Mouse (Mus musculus) gastrocnemius, postnatal 36 days (tissue): ENCODE results near the gene Ptov1. TPM values are rescaled to one million over a fixed set of nuclear protein-coding genes. Genes with fewer than 3 reads are reported as not detected.
A peak's percentile ranks its signal among the peaks of the same experiment; 100 is the strongest.

Source experiments
- DNase-seq, 2 experiments: peaks; one replicate each; pipeline ENCODE4 v3.0.0; 2022
- intact Hi-C: fragments of 180-260 bp; cut with DNase I; formaldehyde crosslinking; loops from one replicate; pipeline ENCODE4 v1.15.1; 2025
- long read RNA-seq, 2 experiments: library from polyadenylated mRNA; stranded (forward); transcript quantifications; one replicate each; pipeline ENCODE4 v2.0.0; 2021
- total RNA-seq, 2 experiments: library from RNA; stranded (reverse); gene quantifications; 2 replicates each; pipeline ENCODE4 v1.2.3; 2021

Gene Ptov1
- 100 to 1,000 TPM; 129 to 153 TPM for total RNA-seq
- long read RNA-seq, experiment 1, transcript Ptov1-201 (12 exons, 1,883 nt): major isoform, 47 of 156 reads
- long read RNA-seq, experiment 1, partial matches to known transcripts: 10 of 156 reads
- long read RNA-seq, experiment 1, other reads (novel, unspliced or antisense): 95 of 156 reads
- long read RNA-seq, experiment 2, transcript Ptov1-201 (12 exons, 1,883 nt): major isoform, 58 of 221 reads
- long read RNA-seq, experiment 2, partial matches to known transcripts: 21 of 221 reads
- long read RNA-seq, experiment 2, other reads (novel, unspliced or antisense): 140 of 221 reads

DNA sequence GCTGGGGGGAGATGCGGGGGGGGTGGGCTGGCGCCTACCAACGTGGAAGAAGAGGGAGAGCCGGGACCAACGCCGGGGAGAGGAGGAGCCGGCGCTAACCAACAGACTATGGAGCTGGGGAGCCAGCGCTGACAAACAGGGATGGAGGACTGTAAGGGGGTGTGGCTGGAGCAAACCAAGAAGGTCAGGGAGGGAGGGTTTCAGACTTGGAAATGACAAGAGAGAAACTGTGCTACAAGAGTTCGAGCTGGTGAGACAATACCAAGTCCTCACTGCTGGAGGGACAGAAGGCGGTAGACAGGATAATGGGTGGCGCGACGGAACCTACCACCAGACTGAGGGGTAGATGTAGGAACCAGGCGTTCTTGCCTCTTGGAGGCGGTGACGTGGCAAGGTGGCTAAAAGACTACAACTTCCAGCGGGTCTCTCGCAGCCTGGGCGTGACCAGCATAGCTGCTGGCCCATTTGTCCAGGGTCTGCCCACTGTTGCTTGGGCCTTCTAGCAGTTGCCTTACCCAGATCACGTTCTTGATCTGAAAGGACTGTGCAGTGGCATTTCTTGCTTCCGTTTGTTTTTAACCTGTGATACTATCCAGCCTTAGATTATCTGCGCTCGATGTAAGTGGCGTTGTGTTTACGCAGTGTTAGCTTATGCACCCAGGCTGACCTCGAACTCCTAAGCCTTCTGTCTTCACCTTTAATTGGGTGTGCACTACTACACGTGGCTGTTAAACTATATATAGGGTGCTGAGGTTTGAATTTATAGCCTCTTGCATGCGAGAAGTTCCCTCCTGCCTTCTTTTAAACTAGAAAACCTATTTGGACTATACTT lies at the start of gene Ptov1:
Ptov1 (minus strand) TSS at position 92 of the 832 bp plus-strand sequence.
- intact Hi-C loops: no loop called here
- DNase-seq: peak; percentile 88

- DNase-seq: no peak
- intact Hi-C loops: no loop called here
These were observed 49.5 kb upstream of the Ptov1 start for GRCm38 (mm10) chr7:44919127-44919526.

DNA sequence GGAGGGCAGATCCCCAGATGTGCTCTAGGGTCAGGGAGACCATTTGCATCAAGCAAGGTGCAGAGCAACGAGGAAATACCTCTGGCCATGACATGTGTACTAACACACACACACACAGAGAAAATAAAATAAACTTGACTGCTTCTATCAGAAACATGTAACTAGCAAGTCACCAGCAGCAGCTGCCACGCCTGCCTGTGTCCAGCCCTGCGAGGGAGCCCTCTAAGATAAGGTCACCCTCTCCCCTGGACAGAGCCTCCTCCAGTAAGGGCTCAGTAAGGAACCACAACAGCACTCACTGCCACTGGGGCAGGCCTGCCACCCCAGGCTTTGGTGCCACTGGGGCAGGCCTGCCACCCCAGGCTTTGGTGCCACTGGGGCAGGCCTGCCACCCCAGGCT lies 48.6 kb upstream of the Ptov1 start:
- intact Hi-C loops: no loop called here
- no peak for DNase-seq

- DNase-seq: no peak
- intact Hi-C loops: no loop called here
These were observed 47.3 kb upstream of the Ptov1 start for GRCm38 (mm10) chr7:44916881-44917280.

GRCm38 (mm10) chr7:44916191-44916590 lies 46.6 kb upstream of the Ptov1 start:
- intact Hi-C loops: no loop called here
- no peak for DNase-seq

DNA sequence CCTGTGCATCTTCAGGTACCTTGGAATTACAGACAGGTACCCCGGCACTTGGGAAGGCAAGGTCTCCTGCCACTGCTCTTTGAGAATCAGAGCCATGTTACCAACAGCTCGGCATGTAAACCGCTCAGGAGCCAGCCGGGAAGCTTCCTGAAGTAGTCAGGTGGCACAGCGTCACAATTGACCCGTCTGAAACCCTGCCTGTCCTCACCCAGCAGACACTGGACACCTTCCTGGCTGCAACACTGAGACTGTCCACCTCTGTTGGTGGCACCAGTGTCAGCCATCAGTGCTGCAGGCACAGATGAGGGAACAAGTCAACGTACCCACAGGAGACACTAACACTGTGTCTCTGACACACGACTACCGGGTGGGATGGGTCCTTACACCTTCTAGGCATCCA lies 45.7 kb upstream of the Ptov1 start:
- no peak for DNase-seq
- intact Hi-C loops: no loop called here

- no peak for DNase-seq
- intact Hi-C loops: no loop called here
These were observed 44.8 kb upstream of the Ptov1 start for GRCm38 (mm10) chr7:44914396-44914795.

DNA sequence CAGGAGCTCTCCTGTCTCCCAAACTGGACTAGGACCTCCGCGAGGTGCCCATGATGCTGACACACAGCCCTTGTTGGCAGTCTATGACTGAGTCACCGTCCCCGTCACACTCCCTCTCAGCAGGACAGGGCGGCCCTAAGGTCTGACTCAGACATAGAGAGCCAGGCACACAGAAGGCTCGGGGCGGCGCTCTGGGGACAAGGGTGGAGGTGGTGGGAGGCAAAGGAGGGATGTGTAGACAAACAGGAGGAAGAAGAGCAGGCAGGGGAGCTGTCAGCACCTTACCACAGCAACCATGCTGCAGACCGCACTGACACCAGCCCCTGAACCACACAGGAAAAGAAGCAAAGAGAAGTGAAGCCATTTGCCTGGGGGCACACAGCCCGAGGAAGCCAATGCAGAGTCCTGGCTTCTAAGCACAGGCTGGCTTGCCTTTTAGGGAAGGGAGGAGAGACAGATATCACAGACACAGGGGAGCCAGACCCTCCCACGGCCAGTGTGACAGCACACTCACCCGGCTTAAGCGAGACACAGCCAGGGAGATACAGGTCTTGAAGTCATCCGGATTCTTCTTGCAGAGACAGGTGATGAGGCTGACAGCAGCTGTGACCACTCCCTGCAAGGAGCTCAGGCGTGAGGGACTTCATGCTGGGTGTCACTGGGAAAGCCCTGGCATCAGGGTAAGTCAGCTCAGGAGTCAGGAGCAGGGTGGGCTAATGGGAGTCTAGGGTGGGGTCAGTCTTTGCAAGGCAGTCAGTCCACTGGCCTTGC lies 39.3 kb upstream of the Ptov1 start:
- DNase-seq: no peak
- intact Hi-C loops: no loop called here

DNA sequence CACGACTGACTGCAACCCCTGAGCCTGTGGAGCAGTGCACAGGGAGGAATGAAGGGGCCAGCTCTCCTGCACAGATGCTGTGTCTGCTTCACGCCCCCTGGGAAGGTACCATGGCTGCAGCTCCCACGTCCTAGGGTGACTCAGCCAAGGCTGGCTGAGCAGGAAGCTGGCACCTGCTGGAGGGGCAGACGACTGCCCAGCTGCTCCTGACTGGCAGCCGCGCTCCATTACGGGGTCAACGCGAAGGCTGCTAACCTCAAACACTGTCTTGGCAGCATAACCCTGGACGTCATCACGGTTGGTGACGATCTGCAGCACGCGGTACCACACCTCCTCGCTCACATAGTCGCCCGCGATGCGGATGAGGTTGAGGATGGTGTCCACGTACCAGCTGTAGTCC lies 35.8 kb upstream of the Ptov1 start:
- DNase-seq: peak in 1 of 2 experiments; percentile 4
- intact Hi-C loops: no loop called here

DNA sequence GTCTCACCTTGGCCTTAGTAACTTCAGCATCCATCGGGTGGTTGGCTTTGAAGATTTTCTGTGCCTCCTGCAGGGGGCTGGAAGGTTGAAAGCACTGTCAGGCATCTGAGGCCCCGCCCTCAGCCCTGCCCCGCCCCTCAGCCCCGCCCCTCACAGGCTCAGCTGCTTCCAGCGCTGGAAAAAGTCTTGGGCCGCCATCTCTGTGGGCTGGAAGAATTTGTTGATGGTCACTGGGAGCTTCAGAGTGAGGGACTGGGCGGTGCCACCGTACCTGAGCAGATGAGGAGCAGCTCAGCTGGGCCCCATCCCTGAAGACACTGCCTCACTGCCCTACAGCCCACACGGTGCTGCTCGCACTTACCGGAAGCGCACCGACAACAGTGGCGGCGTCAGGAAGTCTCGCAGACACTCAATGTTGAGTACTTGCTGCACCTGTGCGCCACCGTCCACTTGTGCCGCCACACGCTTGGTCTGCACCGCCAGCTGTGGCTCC lies 31.7 kb upstream of the Ptov1 start:
- intact Hi-C loops: no loop called here
- DNase-seq: no peak

GRCm38 (mm10) chr7:44900632-44901031 lies 31.0 kb upstream of the Ptov1 start:
- no peak for DNase-seq
- intact Hi-C loops: no loop called here

DNA sequence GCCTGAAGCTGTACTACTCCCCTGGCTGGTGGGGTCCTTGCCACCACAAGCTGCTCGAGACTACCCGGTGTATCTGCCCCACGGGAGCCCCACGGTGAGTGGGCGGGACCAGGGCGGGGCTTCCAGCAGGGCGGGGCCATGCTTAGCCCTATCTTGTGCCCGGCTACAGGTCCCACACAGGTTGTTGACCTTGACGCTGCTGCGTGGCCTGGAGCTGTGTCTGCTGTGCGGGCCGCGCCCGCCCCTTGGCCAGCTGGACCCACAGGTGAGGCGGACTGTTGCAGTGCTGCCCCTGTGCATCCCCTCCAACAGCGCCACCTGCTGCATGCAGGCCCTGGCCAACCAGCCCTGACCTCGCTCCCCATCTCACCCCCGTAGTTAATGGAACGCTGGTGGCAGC lies 29.0 kb upstream of the Ptov1 start:
- intact Hi-C loops: no loop called here
- no peak for DNase-seq

- intact Hi-C loops: no loop called here
- no peak for DNase-seq
These were observed 26.9 kb upstream of the Ptov1 start for GRCm38 (mm10) chr7:44896499-44896898.

DNA sequence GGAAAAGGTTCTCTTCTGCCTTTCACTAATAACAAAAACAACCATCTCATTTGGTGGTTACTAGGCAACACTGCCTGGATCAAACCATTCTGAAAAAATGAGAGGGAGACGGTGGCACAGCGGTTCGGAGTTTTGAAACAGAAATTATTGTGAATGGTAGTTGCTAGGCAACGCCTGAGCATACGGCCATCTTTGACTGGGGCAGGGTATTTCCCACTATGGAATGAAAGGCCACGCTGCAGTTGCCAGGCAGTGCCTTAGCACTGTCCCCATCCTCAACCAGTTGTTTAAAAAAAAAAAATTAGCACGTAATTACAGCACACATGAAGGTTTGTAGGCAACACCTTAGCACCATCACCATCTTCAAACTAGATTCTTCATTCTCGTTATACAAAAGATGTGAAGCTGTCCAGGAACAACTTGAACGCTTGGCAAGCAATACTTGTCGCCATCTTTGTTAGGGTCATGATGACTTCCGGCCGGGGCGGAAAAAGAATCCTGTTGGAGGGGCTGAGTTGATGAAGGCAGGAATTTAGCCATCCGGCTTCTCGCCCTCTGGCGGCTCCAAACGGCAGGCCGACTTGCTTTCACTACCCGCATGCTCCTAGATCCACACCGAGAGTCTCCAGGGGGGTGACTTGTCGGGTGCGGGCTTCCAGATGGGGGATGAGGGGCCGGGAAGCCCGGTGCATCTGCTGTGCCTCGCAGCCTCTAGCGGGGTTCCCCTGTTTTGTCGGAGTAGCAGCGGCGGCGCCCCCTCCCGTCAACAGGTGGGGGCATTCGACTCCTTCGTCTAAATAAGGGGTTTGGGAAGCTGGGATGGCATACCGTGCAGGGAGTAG lies 26.2 kb upstream of the Ptov1 start, which contains the start of gene Fuz:
Fuz (plus strand) TSS at position 487 of the 842 bp plus-strand sequence.
- intact Hi-C loops: no loop called here
- DNase-seq: peak; percentile 86 to 88

GRCm38 (mm10) chr7:44895206-44895592 lies 25.6 kb upstream of the Ptov1 start:
- DNase-seq: no peak
- intact Hi-C loops: no loop called here

GRCm38 (mm10) chr7:44894175-44894574 lies 24.6 kb upstream of the Ptov1 start:
- DNase-seq: no peak
- intact Hi-C loops: no loop called here

DNA sequence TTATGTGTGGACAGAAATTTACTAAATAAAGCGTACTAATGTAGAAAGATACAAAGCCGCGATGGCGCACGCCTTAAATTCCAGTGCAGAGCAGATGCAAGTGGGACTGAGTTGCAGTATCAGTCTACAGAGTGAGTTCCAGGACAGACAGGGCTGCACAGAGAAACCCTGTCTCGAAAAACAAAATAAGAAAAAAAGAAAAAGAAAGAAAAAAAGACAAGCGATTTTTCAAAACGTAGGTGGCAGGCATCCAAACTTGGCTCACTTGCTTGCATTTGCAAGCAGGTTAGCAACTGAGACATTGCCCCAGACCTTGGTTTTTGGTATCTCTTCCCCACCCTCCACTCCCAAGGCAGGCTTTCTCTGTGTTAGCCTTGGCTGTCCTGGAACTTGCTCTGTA lies 23.6 kb upstream of the Ptov1 start:
- intact Hi-C loops: no loop called here

GRCm38 (mm10) chr7:44892276-44892921 lies 22.8 kb upstream of the Ptov1 start, which contains the start of gene Med25:
TSS of gene Med25 (minus strand) at chr7:44892712.
- intact Hi-C loops: no loop called here
- peak; percentile 84 to 91 for DNase-seq

More for the DNA sequence above, 23.6 kb upstream of the Ptov1 start:
- DNase-seq: no peak

DNA sequence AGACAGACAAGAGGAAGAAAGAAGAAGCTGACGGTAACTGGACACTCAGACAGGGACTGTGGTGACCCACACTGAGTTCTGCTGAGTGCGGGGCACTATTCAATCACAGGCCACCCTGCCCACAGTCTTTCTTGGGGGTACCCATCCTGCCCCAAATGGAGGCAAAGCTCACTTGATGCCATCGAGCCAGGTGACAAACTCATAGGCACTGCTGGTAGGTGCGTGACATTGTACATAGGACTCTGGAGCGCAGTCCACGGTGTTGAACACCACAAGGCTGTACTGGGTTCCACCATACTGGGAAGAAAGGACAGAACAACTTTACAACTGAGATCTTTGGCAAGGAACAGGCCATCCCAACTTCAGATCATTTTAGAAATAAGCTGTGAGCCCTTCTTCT lies 22.0 kb upstream of the Ptov1 start:
- DNase-seq: no peak
- intact Hi-C loops: no loop called here
